Mouse (Mus musculus): Measurements from ENCODE around the gene Alx3. TPM values are rescaled to one million over a fixed set of nuclear protein-coding genes. Genes with fewer than 3 reads are reported as not detected.

Gene Alx3
- polyA plus RNA-seq, 1 experiment from 2014 or later, result not detected

GRCm38 (mm10) chr3:107597134-107597533 lies 2.3 kb downstream of the Alx3 start:
- 3% methylated on average over 21 of the region's 24 CpGs for WGBS
- Histone ChIP-seq H3K9ac (replicated peaks; ENCODE audit: low read length) (no peak overlapping the region), H3K4me3 (ENCODE audit: low read length) (no peak overlapping the region), H3K4me2 (replicated peaks; ENCODE audit: low read depth, low read length) (no peak overlapping the region), H3K36me3 (ENCODE audit: insufficient read depth, low read length) (no peaks in the 10 kb centered on the region), H3K9me3 (ENCODE audit: low read length) (no peaks in the 10 kb centered on the region), H3K27ac (ENCODE audit: low read length) (no peak overlapping the region), H3K4me1 (ENCODE audit: insufficient read depth, low read length) (peaks cover 10% of the 10 kb centered on the region), H3K27me3 (ENCODE audit: insufficient read depth, low read length) (peaks cover 87% of the 10 kb centered on the region)
- ATAC-seq (ENCODE audit: low FRiP score, low TSS enrichment), result no peak

GRCm38 (mm10) chr3:107597586-107598389 lies 3.0 kb downstream of the Alx3 start:
- no peak overlapping the region for H3K4me3 ChIP-seq (ENCODE audit: low read length)
- H3K9me3 ChIP-seq (ENCODE audit: low read length), result no peaks in the 10 kb centered on the region
- no peaks in the 10 kb centered on the region for H3K36me3 ChIP-seq (ENCODE audit: insufficient read depth, low read length)
- WGBS, result 7% methylated on average over 22 of the region's 22 CpGs
- H3K4me2 ChIP-seq (replicated peaks; ENCODE audit: low read depth, low read length), result no peak overlapping the region
- H3K27ac ChIP-seq (ENCODE audit: low read length), result no peak overlapping the region
- no peak overlapping the region for H3K9ac ChIP-seq (replicated peaks; ENCODE audit: low read length)
- H3K4me1 ChIP-seq (ENCODE audit: insufficient read depth, low read length), result peaks cover 10% of the 10 kb centered on the region
- no peak for ATAC-seq (ENCODE audit: low FRiP score, low TSS enrichment)
- peaks cover 81% of the 10 kb centered on the region for H3K27me3 ChIP-seq (ENCODE audit: insufficient read depth, low read length)

GRCm38 (mm10) chr3:107600127-107600526 lies 5.3 kb downstream of the Alx3 start:
- Histone ChIP-seq H3K27me3 (ENCODE audit: insufficient read depth, low read length) (peaks cover 66% of the 10 kb centered on the region), H3K9me3 (ENCODE audit: low read length) (no peaks in the 10 kb centered on the region), H3K4me2 (replicated peaks; ENCODE audit: low read depth, low read length) (no peak overlapping the region), H3K36me3 (ENCODE audit: insufficient read depth, low read length) (no peaks in the 10 kb centered on the region), H3K4me1 (ENCODE audit: insufficient read depth, low read length) (peaks cover 6% of the 10 kb centered on the region), H3K9ac (replicated peaks; ENCODE audit: low read length) (no peak overlapping the region), H3K27ac (ENCODE audit: low read length) (no peak overlapping the region), H3K4me3 (ENCODE audit: low read length) (no peak overlapping the region)
- ATAC-seq (ENCODE audit: low FRiP score, low TSS enrichment), result no peak; the same call in 1 of the 2 replicates
- WGBS, result 50% methylated on average over 6 of the region's 6 CpGs

- Histone ChIP-seq H3K27me3 (ENCODE audit: insufficient read depth, low read length) (peaks cover 21% of the 10 kb centered on the region), H3K36me3 (ENCODE audit: insufficient read depth, low read length) (no peaks in the 10 kb centered on the region), H3K4me3 (ENCODE audit: low read length) (no peak overlapping the region), H3K4me1 (ENCODE audit: insufficient read depth, low read length) (0 out of 2 replicates have a peak, but pooled peaks cover 2% of the 10 kb centered on the region), H3K4me2 (replicated peaks; ENCODE audit: low read depth, low read length) (no peak overlapping the region), H3K9me3 (ENCODE audit: low read length) (no peaks in the 10 kb centered on the region), H3K27ac (ENCODE audit: low read length) (no peak overlapping the region), H3K9ac (replicated peaks; ENCODE audit: low read length) (no peak overlapping the region)
- 8% methylated on average over 4 of the region's 4 CpGs for WGBS
- ATAC-seq (ENCODE audit: low FRiP score, low TSS enrichment), result no peak
Measured at GRCm38 (mm10) chr3:107605304-107605703, 10.5 kb downstream of the Alx3 start.

GRCm38 (mm10) chr3:107607221-107607620 lies 12.4 kb downstream of the Alx3 start:
- Histone ChIP-seq H3K4me2 (replicated peaks; ENCODE audit: low read depth, low read length) (no peak overlapping the region), H3K4me1 (ENCODE audit: insufficient read depth, low read length) (peaks cover 12% of the 10 kb centered on the region; the same call in 1 of the 2 replicates), H3K36me3 (ENCODE audit: insufficient read depth, low read length) (peaks cover 2% of the 10 kb centered on the region)

GRCm38 (mm10) chr3:107608808-107609207 lies 14.0 kb downstream of the Alx3 start:
- WGBS, result 62% methylated on average over 4 of the region's 4 CpGs
- ATAC-seq (ENCODE audit: low FRiP score, low TSS enrichment), result no peak
- Histone ChIP-seq H3K27ac (ENCODE audit: low read length) (no peak overlapping the region), H3K9ac (replicated peaks; ENCODE audit: low read length) (no peak overlapping the region), H3K36me3 (ENCODE audit: insufficient read depth, low read length) (peaks cover 16% of the 10 kb centered on the region), H3K4me1 (ENCODE audit: insufficient read depth, low read length) (peaks cover 12% of the 10 kb centered on the region; the same call in 1 of the 2 replicates), H3K4me2 (replicated peaks; ENCODE audit: low read depth, low read length) (no peak overlapping the region), H3K9me3 (ENCODE audit: low read length) (no peaks in the 10 kb centered on the region), H3K27me3 (ENCODE audit: insufficient read depth, low read length) (peaks cover 9% of the 10 kb centered on the region; the same call in 1 of the 2 replicates), H3K4me3 (ENCODE audit: low read length) (no peak overlapping the region)

More at GRCm38 (mm10) chr3:107607221-107607620, 12.4 kb downstream of the Alx3 start:
- no peak for ATAC-seq (ENCODE audit: low FRiP score, low TSS enrichment)
- 78% methylated on average over 8 of the region's 8 CpGs for WGBS
- Histone ChIP-seq H3K9ac (replicated peaks; ENCODE audit: low read length) (no peak overlapping the region), H3K27ac (ENCODE audit: low read length) (no peak overlapping the region), H3K27me3 (ENCODE audit: insufficient read depth, low read length) (peaks cover 9% of the 10 kb centered on the region; the same call in 1 of the 2 replicates), H3K9me3 (ENCODE audit: low read length) (no peaks in the 10 kb centered on the region), H3K4me3 (ENCODE audit: low read length) (no peak overlapping the region)

- peaks cover 12% of the 10 kb centered on the region; the same call in 1 of the 2 replicates for H3K4me1 ChIP-seq (ENCODE audit: insufficient read depth, low read length)
- no peak overlapping the region for H3K27ac ChIP-seq (ENCODE audit: low read length)
- H3K9ac ChIP-seq (replicated peaks; ENCODE audit: low read length), result no peak overlapping the region
- 52% methylated on average over 3 of the region's 3 CpGs for WGBS
- 0 out of 2 replicates have a peak, but pooled peaks have one; percentile 19 for ATAC-seq (ENCODE audit: low FRiP score, low TSS enrichment)
- H3K36me3 ChIP-seq (ENCODE audit: insufficient read depth, low read length), result peaks cover 21% of the 10 kb centered on the region
- H3K27me3 ChIP-seq (ENCODE audit: insufficient read depth, low read length), result peaks cover 4% of the 10 kb centered on the region; the same call in 1 of the 2 replicates
- no peaks in the 10 kb centered on the region for H3K9me3 ChIP-seq (ENCODE audit: low read length)
- H3K4me2 ChIP-seq (replicated peaks; ENCODE audit: low read depth, low read length), result no peak overlapping the region
- no peak overlapping the region for H3K4me3 ChIP-seq (ENCODE audit: low read length)
Measured at GRCm38 (mm10) chr3:107609376-107609775, 14.5 kb downstream of the Alx3 start.

GRCm38 (mm10) chr3:107611394-107611793 lies 16.6 kb downstream of the Alx3 start:
- ATAC-seq (ENCODE audit: low FRiP score, low TSS enrichment), result no peak
- Histone ChIP-seq H3K9ac (replicated peaks; ENCODE audit: low read length) (no peak overlapping the region), H3K4me3 (ENCODE audit: low read length) (no peak overlapping the region), H3K36me3 (ENCODE audit: insufficient read depth, low read length) (peaks cover 42% of the 10 kb centered on the region), H3K27me3 (ENCODE audit: insufficient read depth, low read length) (no peaks in the 10 kb centered on the region; the same call in 1 of the 2 replicates), H3K27ac (ENCODE audit: low read length) (no peak overlapping the region), H3K4me1 (ENCODE audit: insufficient read depth, low read length) (peaks cover 12% of the 10 kb centered on the region; the same call in 1 of the 2 replicates), H3K4me2 (replicated peaks; ENCODE audit: low read depth, low read length) (no peak overlapping the region), H3K9me3 (ENCODE audit: low read length) (no peaks in the 10 kb centered on the region)
- 46% methylated on average over 4 of the region's 4 CpGs for WGBS

- H3K4me2 ChIP-seq (replicated peaks; ENCODE audit: low read depth, low read length), result no peak overlapping the region
- H3K36me3 ChIP-seq (ENCODE audit: insufficient read depth, low read length), result peaks cover 57% of the 10 kb centered on the region
- no peaks in the 10 kb centered on the region for H3K27me3 ChIP-seq (ENCODE audit: insufficient read depth, low read length)
- H3K27ac ChIP-seq (ENCODE audit: low read length), result no peak overlapping the region
- no peak overlapping the region for H3K4me3 ChIP-seq (ENCODE audit: low read length)
- ATAC-seq (ENCODE audit: low FRiP score, low TSS enrichment), result peak; percentile 73
- 83% methylated on average over 11 of the region's 11 CpGs for WGBS
- H3K9me3 ChIP-seq (ENCODE audit: low read length), result no peaks in the 10 kb centered on the region
- peaks cover 12% of the 10 kb centered on the region; the same call in 1 of the 2 replicates for H3K4me1 ChIP-seq (ENCODE audit: insufficient read depth, low read length)
- no peak overlapping the region for H3K9ac ChIP-seq (replicated peaks; ENCODE audit: low read length)
Measured at GRCm38 (mm10) chr3:107612902-107613525, 18.2 kb downstream of the Alx3 start.

All from kidney, embryonic 16.5 days (tissue).